Mouse (Mus musculus): ENCODE data around the gene Tcam1.

DNA sequence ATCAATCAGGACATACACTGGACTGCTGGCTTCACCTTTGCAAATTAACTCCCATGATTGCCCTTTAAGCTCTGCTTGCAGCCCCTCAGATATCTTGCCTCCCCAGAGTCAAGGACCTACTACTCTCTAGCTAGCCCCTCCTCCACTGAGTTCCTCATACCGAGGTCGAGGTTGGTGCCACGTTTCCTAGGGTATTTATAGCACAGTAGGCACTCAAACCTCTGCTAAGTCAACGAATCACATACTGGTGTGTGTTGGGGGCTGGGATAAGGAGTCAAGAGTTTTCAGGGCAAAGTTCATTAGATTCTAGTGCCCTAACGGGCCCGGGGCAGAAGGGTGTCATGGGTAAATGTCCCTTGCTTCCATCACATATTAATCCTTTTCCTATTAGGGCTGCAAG lies 52.7 kb downstream of the Tcam1 start:
- no peak for TF ChIP-seq GATA1 (IDR thresholded peaks at IDR 0.05; ENCODE audit: borderline replicate concordance, low read length)
- no peak for TF ChIP-seq FLI1 (IDR thresholded peaks at IDR 0.05; ENCODE audit: low read length)
